Mouse (Mus musculus): ENCODE results near the gene Tmem200c. TPM values are rescaled to one million over a fixed set of nuclear protein-coding genes. Genes with fewer than 3 reads are reported as not detected.

Tmem200c gene
- 3.7 and 3.8 TPM in 2 replicates for polyA plus RNA-seq (2014; fragmentation: Nextera tagmentation; extraction: Ambion mirVana)

- H3K36me3 ChIP-seq (ENCODE audit: control insufficient read depth, insufficient read depth, low read length), result no peaks in the 10 kb centered on the region
- ATAC-seq (replicated peaks; ENCODE audit: low FRiP score) (no peak), DNase-seq (ENCODE audit: low spot score) (no peak)
- H3K4me2 ChIP-seq (ENCODE audit: low read depth, low read length, severe bottlenecking), result no peak within 1 kb of the TSS
- no peak within 1 kb of the TSS for H3K27ac ChIP-seq (ENCODE audit: low read depth, low read length)
- H3K9me3 ChIP-seq (ENCODE audit: control insufficient read depth, low read length), result no peaks in the 10 kb centered on the region
- H3K9ac ChIP-seq (ENCODE audit: low read length), result no peak within 1 kb of the TSS
- H3K27me3 ChIP-seq (ENCODE audit: control insufficient read depth, insufficient read depth, low read length), result no peaks in the 10 kb centered on the region
- no peak within 1 kb of the TSS for H3K4me3 ChIP-seq (ENCODE audit: low read depth, low read length)
- no peaks in the 10 kb centered on the region for H3K4me1 ChIP-seq (replicated peaks; ENCODE audit: control insufficient read depth, insufficient read depth, low read length)
- WGBS, result 74% methylated on average over 6 of the region's 6 CpGs
These were observed at the start of gene Tmem200c for GRCm38 (mm10) chr17:68826323-68826722. Gene Tmem200c, plus strand, starts transcription at chr17:68826623.

- no peak for ATAC-seq (replicated peaks; ENCODE audit: low FRiP score)
- no peak for DNase-seq (ENCODE audit: low spot score)
- H3K4me1 ChIP-seq (replicated peaks; ENCODE audit: control insufficient read depth, insufficient read depth, low read length), result no peaks in the 10 kb centered on the region
- H3K27ac ChIP-seq (ENCODE audit: low read depth, low read length), result no peak overlapping the region
- H3K9ac ChIP-seq (ENCODE audit: low read length), result no peak overlapping the region
- H3K9me3 ChIP-seq (ENCODE audit: control insufficient read depth, low read length), result no peaks in the 10 kb centered on the region
- H3K36me3 ChIP-seq (ENCODE audit: control insufficient read depth, insufficient read depth, low read length), result no peaks in the 10 kb centered on the region
- H3K4me3 ChIP-seq (ENCODE audit: low read depth, low read length), result no peak overlapping the region
- H3K27me3 ChIP-seq (ENCODE audit: control insufficient read depth, insufficient read depth, low read length), result no peaks in the 10 kb centered on the region
- 88% methylated on average over 4 of the region's 4 CpGs for WGBS
- H3K4me2 ChIP-seq (ENCODE audit: low read depth, low read length, severe bottlenecking), result no peak overlapping the region
These were observed 32.7 kb upstream of the Tmem200c start for GRCm38 (mm10) chr17:68793741-68794140.

- H3K36me3 ChIP-seq (ENCODE audit: control insufficient read depth, insufficient read depth, low read length), result no peaks in the 10 kb centered on the region
- H3K9ac ChIP-seq (ENCODE audit: low read length), result peak overlapping the region; percentile 77
- H3K27ac ChIP-seq (ENCODE audit: low read depth, low read length), result no peak overlapping the region
- peaks cover 3% of the 10 kb centered on the region; the same call in 1 of the 2 replicates for H3K4me1 ChIP-seq (replicated peaks; ENCODE audit: control insufficient read depth, insufficient read depth, low read length)
- ATAC-seq (replicated peaks; ENCODE audit: low FRiP score) (peak; percentile 62; the same call in 1 of the 2 replicates), DNase-seq (ENCODE audit: low spot score) (no peak)
- peak overlapping the region; percentile 62 for H3K4me3 ChIP-seq (ENCODE audit: low read depth, low read length)
- WGBS, result 1% methylated on average over 10 of the region's 15 CpGs
- H3K4me2 ChIP-seq (ENCODE audit: low read depth, low read length, severe bottlenecking), result peak overlapping the region; percentile 73
- H3K27me3 ChIP-seq (ENCODE audit: control insufficient read depth, insufficient read depth, low read length), result peaks cover 17% of the 10 kb centered on the region
- no peaks in the 10 kb centered on the region for H3K9me3 ChIP-seq (ENCODE audit: control insufficient read depth, low read length)
These were observed 10.2 kb downstream of the Tmem200c start for GRCm38 (mm10) chr17:68836655-68837012.

GRCm38 (mm10) chr17:68837013-68837858 is 10.8 kb downstream of the Tmem200c start:
- Histone ChIP-seq H3K27ac (ENCODE audit: low read depth, low read length) (no peak overlapping the region), H3K27me3 (ENCODE audit: control insufficient read depth, insufficient read depth, low read length) (peaks cover 17% of the 10 kb centered on the region)
- under 1% methylated on average over 63 of the region's 72 CpGs for WGBS

GRCm38 (mm10) chr17:68837859-68838194 is 11.4 kb downstream of the Tmem200c start:
- no peak for DNase-seq (ENCODE audit: low spot score)
- no peak for ATAC-seq (replicated peaks; ENCODE audit: low FRiP score)
- H3K27ac ChIP-seq (ENCODE audit: low read depth, low read length), result no peak overlapping the region
- peak overlapping the region; percentile 73 for H3K4me2 ChIP-seq (ENCODE audit: low read depth, low read length, severe bottlenecking)
- peak overlapping the region; percentile 77 for H3K9ac ChIP-seq (ENCODE audit: low read length)
- H3K9me3 ChIP-seq (ENCODE audit: control insufficient read depth, low read length), result no peaks in the 10 kb centered on the region
- WGBS, result 4% methylated on average over 4 of the region's 4 CpGs
- H3K4me1 ChIP-seq (replicated peaks; ENCODE audit: control insufficient read depth, insufficient read depth, low read length), result peaks cover 3% of the 10 kb centered on the region; the same call in 1 of the 2 replicates
- peak overlapping the region; percentile 62 for H3K4me3 ChIP-seq (ENCODE audit: low read depth, low read length)
- peaks cover 17% of the 10 kb centered on the region for H3K27me3 ChIP-seq (ENCODE audit: control insufficient read depth, insufficient read depth, low read length)
- no peaks in the 10 kb centered on the region for H3K36me3 ChIP-seq (ENCODE audit: control insufficient read depth, insufficient read depth, low read length)

More at GRCm38 (mm10) chr17:68837013-68837858, 10.8 kb downstream of the Tmem200c start:
- Histone ChIP-seq H3K4me2 (ENCODE audit: low read depth, low read length, severe bottlenecking) (peak overlapping the region; percentile 73), H3K36me3 (ENCODE audit: control insufficient read depth, insufficient read depth, low read length) (no peaks in the 10 kb centered on the region), H3K4me3 (ENCODE audit: low read depth, low read length) (peak overlapping the region; percentile 62), H3K9me3 (ENCODE audit: control insufficient read depth, low read length) (no peaks in the 10 kb centered on the region), H3K4me1 (replicated peaks; ENCODE audit: control insufficient read depth, insufficient read depth, low read length) (peaks cover 3% of the 10 kb centered on the region; the same call in 1 of the 2 replicates), H3K9ac (ENCODE audit: low read length) (peak overlapping the region; percentile 77)
- DNase-seq (ENCODE audit: low spot score) (peak; percentile 88), ATAC-seq (replicated peaks; ENCODE audit: low FRiP score) (peak; percentile 87)

- ATAC-seq (replicated peaks; ENCODE audit: low FRiP score) (no peak), DNase-seq (ENCODE audit: low spot score) (peak; percentile 51)
- Histone ChIP-seq H3K4me3 (ENCODE audit: low read depth, low read length) (no peak overlapping the region), H3K36me3 (ENCODE audit: control insufficient read depth, insufficient read depth, low read length) (no peaks in the 10 kb centered on the region), H3K27me3 (ENCODE audit: control insufficient read depth, insufficient read depth, low read length) (peaks cover 17% of the 10 kb centered on the region), H3K4me2 (ENCODE audit: low read depth, low read length, severe bottlenecking) (no peak overlapping the region; the same call in 1 of the 2 replicates), H3K9ac (ENCODE audit: low read length) (no peak overlapping the region), H3K27ac (ENCODE audit: low read depth, low read length) (no peak overlapping the region), H3K9me3 (ENCODE audit: control insufficient read depth, low read length) (no peaks in the 10 kb centered on the region), H3K4me1 (replicated peaks; ENCODE audit: control insufficient read depth, insufficient read depth, low read length) (peaks cover 3% of the 10 kb centered on the region; the same call in 1 of the 2 replicates)
- 20% methylated on average over 17 of the region's 17 CpGs for WGBS
These were observed 13.6 kb downstream of the Tmem200c start for GRCm38 (mm10) chr17:68839888-68840571.

- no peaks in the 10 kb centered on the region for H3K9me3 ChIP-seq (ENCODE audit: control insufficient read depth, low read length)
- peak overlapping the region; percentile 49 for H3K4me3 ChIP-seq (ENCODE audit: low read depth, low read length)
- no peaks in the 10 kb centered on the region for H3K36me3 ChIP-seq (ENCODE audit: control insufficient read depth, insufficient read depth, low read length)
- H3K27ac ChIP-seq (ENCODE audit: low read depth, low read length), result no peak overlapping the region
- peak overlapping the region; percentile 61; the same call in 1 of the 2 replicates for H3K9ac ChIP-seq (ENCODE audit: low read length)
- H3K27me3 ChIP-seq (ENCODE audit: control insufficient read depth, insufficient read depth, low read length), result peaks cover 15% of the 10 kb centered on the region
- H3K4me2 ChIP-seq (ENCODE audit: low read depth, low read length, severe bottlenecking), result peak overlapping the region; percentile 98
- ATAC-seq (replicated peaks; ENCODE audit: low FRiP score) (no peak), DNase-seq (ENCODE audit: low spot score) (peak; percentile 54)
- 21% methylated on average over 10 of the region's 10 CpGs for WGBS
- H3K4me1 ChIP-seq (replicated peaks; ENCODE audit: control insufficient read depth, insufficient read depth, low read length), result peaks cover 3% of the 10 kb centered on the region; the same call in 1 of the 2 replicates
These were observed 14.1 kb downstream of the Tmem200c start for GRCm38 (mm10) chr17:68840572-68840939.

GRCm38 (mm10) chr17:68841097-68841891 is 14.9 kb downstream of the Tmem200c start:
- peaks cover 15% of the 10 kb centered on the region for H3K27me3 ChIP-seq (ENCODE audit: control insufficient read depth, insufficient read depth, low read length)
- peak; percentile 60 for ATAC-seq (replicated peaks; ENCODE audit: low FRiP score)

More at GRCm38 (mm10) chr17:68841097-68841891, 14.9 kb downstream of the Tmem200c start:
- Histone ChIP-seq H3K36me3 (ENCODE audit: control insufficient read depth, insufficient read depth, low read length) (no peaks in the 10 kb centered on the region), H3K4me2 (ENCODE audit: low read depth, low read length, severe bottlenecking) (peak overlapping the region; percentile 98), H3K27ac (ENCODE audit: low read depth, low read length) (no peak overlapping the region), H3K9me3 (ENCODE audit: control insufficient read depth, low read length) (no peaks in the 10 kb centered on the region), H3K4me1 (replicated peaks; ENCODE audit: control insufficient read depth, insufficient read depth, low read length) (peaks cover 3% of the 10 kb centered on the region; the same call in 1 of the 2 replicates), H3K9ac (ENCODE audit: low read length) (peak overlapping the region; percentile 61), H3K4me3 (ENCODE audit: low read depth, low read length) (peak overlapping the region; percentile 49)
- WGBS, result under 1% methylated on average over 65 of the region's 75 CpGs
- peak; percentile 88 for DNase-seq (ENCODE audit: low spot score)
